Mouse (Mus musculus) frontal cortex, adult (tissue): ENCODE measurements around the gene Ece1.
"Not testable (repeated sequence)": the region's sequence is repeated elsewhere in the genome, so short reads cannot be mapped to it uniquely, and the experiment has no call there.

Experiments used
- ATAC-seq: cut with Nextera tagmentation; 2 replicates; pipeline ENCODE4 v1.9.2; 2017; ENCODE audit warnings: mild to moderate bottlenecking, moderate library complexity, mixed read lengths; ENCODE audit not compliant: low TSS enrichment

Gene Ece1

DNA sequence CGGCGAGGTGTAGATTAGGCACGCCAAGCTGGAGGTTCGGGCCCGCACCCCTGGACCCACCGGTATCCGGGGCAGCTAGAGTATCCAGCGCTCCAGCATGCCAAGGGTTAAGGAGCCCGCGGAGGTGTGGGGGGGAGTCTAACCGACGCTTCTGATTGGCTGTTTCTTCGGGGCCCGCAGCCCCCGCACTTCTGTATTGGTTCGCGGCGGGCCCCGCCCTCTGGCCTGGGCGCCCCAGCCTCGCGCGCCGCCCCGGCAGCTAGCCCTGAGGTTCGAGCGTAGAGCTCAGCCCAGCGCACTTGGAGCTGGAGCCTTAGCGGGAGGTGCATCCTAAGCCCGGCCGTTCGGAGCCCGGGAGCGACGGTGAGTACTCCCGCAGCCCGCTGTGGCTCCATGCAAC, at the start of gene Ece1:
TSS of gene Ece1 (plus strand) at position 219 of the 400 bp plus-strand sequence.
- peak; percentile 64 for ATAC-seq

DNA sequence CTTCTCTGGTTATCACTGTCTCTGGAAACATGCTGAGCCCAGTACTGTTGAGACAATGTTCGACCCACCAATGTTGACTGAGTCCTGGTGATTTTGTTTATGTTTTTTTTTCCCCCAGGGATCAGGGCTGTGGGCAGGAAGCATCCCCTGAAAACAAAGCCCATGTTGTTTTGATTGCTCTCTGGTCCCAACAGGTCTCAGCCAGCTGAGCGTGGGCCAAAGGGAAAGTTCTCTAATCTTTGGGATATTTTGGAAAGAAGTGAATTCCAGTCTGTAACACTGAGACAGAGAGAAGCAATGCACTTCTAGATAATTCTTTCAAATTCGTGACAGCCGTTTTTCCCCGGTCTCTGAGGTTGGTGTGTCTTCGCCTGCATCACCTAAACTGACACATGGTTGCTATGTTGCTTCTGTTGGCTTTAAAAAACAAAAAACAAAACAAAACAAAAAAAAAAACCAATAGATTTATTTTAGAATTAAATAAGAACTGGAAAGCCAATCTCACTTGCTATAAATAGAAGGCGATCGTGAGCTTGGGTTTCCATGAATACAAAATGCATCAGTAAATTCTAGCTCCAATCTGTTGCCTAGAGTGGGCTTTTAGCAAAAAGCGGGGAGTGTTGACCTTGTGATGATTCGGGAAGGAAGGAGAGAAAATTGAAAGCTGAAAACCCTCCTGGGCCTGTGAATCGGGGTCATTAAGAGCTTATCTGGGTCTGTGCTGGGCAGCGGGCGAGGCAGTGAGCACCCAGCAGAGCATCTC, 48.9 kb upstream of the Ece1 start:
- ATAC-seq = no peak

DNA sequence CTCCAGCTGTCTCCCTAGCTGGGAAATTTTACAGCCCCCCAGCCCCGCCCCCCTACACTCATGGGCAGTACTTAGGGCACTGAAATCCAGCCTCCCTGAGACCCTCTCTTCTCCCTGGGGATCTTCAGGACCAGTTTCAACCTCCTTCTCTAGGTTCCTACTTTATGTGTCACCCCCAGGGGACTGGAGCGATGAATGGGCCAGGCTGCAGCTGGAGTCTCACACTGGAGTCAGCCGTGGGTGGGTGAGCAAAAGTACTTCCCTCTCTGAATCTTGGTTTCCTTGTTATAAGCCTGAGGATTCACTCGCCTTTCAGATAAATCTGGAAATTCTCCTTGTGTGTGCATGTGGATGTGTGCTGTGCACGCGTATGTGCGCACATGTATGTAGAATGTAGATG, 47.9 kb upstream of the Ece1 start:
- peak; percentile 47; the same call in 1 of the 2 replicates for ATAC-seq

DNA sequence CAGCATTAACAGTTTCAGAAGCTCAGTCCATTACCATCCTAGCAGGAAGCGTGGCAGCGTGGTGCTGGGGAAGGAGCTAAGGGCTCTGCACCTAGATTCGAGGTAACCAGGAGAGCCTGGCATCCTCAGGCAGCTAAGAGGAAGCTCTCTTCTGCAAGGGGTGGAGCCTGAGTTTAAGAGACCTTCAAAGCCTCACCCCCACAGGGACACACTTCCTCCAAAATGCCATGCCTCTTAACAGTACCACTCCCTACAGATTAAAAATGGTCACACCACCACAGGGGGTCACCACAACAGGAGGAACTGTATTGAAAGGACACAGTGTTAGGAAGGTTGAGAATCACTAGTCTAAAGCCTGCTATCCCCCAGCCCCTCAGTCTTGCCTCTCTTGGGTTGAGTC, 46.6 kb upstream of the Ece1 start:
- ATAC-seq = no peak

DNA sequence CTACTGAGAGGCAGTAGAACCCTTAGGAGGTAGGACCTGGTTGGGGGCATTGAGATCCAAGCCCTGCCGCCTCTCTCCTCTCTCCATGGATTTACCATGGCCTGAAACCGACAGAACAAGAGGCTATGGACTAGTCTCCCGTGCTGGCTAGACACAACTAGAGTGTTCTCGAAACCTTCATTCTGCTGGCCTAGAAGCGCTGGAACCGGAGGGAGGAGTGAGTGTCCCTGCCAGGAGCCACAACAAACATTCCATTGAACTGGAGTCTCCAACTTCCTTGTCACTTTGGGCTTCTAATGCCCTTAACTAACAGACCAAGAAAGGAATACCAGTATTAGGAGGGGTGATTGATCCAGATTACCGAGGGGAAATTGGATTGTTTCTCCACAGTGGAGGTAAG, 45.8 kb upstream of the Ece1 start:
- no peak for ATAC-seq

DNA sequence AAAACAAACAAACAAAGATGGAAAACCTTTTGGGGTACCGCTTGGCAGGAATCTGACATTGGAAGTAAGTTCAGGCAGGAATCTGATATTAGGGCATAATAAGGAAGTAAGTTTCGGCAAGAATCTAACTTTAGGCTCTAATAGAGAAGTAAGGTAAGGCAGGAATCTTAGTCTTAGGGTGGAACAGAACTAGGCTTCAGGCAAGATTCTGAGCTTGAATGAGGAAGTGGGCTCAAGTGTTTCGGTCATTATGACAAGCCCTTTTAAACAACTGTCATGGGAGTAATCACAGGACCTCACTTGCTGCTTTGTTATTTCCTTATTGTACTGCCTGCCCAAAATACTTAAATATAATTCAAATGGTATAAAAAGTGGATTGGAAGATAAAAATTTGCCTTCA, 43.7 kb upstream of the Ece1 start:
- ATAC-seq = no peak

DNA sequence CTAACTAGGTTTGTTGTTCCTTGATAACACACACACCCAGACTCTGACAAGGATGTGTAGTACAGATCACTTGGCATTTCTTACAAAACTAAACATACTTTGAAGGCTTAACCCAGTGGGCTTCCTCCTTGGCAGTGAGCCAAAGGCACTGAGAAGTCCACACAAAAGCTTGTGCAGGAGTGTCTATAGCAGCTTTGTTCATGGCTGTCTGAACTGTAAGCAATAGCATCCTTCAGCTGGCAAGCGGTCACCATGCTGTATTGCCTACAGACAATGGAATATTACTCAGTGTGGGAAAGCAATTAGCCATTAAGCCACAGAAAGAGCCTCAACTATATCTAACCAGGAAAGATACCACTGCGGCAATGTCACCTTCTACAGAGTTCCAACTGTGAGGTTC, 42.5 kb upstream of the Ece1 start:
- no peak for ATAC-seq

DNA sequence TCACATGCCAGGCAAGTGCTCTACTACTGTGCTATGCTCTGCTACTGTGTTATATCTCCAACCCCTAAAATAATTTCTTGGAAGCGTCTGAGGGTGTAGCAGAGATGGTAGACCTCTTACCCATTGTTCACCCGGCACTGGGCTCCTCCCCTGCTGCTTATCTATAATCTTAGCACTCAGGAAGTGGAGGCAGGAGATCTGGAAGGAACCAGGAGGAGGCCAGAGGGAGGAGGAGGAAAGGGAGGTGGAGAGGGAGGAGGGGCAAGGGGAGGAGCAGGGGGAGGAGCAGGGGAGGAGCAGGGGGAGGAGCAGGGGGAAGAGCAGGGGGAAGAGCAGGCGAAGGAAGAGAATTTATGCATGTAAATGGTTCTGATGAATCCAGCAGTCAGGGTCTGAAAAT, 41.3 kb upstream of the Ece1 start:
- no peak for ATAC-seq

DNA sequence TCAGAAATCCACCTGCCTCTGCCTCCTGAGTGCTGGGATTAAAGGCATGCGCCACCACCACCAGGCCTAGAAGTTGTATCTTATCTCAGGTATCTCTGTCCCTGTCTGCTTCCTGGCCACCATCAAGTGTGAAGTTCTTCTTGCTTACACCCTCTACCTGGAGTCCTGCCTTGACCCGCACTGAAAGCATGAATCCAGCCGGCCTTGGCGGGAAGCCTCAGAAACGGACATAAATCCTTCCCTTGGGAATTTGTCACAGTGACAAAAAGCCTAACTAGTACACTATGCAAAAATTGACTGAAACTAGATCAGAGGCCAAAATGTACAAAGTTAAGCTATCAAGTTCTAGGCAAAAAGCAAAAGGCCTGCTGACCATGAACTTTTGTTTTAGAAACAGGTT, 39.5 kb upstream of the Ece1 start:
- ATAC-seq = no peak

DNA sequence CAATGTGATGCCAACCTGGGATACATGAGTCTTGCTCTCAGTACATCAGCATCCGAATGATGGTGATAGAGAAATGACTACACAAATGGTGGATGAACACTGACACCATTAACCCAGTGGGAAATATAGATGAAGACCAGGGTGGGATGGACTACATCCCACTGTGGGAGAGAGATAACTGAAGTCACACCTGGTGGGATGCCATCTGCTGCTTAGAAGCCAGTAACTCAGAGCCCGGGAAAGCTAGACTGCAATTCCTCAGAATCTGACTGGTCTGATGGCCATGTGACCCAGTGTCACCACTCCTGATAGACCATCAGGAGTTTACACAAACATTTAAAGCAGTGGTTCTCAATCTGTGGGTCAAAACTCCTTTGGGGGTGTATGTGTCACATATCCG, 38.5 kb upstream of the Ece1 start:
- no peak for ATAC-seq

DNA sequence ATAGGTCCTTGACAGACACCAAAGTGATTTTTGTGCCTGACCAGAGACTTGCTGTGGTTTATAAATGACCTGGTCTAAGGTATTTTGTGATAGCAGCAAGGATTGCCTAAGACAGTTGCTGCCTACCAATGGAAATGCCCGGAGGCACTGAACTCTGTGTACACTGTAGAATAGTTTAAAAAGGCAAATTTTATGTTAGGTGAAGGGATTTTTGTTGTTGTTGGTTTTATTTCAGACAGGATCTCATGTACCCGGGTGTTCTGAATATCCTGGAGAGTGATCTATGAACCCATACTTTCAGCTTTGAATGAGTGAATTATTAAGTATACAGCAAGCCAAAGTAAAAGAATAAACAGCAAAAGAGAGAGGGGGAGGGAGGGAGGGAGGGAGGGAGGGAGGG, 37.2 kb upstream of the Ece1 start:
- ATAC-seq = no peak

DNA sequence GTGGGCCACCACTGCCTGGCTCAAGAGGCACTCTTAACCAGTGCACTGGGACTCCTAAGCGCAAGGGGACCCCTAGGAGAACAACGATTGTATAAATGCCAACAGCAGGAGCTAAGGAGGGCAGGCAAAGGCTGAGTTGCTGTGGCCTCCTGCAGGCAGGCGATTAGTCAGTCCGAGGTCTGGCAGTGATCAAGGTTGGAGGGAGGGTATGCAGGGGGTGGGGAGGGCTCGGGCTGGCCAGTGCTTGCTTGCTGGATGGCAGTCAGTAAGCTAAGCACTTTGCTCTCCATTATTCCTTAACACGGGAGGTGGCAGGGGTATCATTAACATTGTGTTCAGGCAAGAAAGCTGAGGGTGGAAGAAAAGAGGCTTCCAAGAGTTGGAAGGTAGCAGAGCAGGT, 31.7 kb upstream of the Ece1 start:
- ATAC-seq = no peak

DNA sequence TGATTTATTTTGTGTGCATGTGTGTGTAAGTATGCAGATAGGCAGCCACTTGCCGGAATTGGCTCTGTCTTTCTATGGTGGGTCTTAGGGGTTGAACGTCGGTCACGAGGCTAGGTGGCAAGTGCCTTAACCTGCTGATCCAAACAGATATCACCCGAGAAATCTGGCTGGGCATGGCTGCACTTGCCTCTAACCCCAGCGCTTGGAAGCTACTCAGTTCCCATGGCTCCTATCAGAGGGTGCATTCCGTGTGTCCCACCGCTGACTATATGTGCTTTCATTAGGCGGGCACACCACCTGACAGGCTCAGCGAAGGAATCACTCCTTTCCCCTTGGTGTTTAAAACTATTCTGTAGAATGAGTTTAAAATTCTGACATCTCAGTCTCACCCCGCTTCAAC, 30.4 kb upstream of the Ece1 start:
- ATAC-seq = no peak

DNA sequence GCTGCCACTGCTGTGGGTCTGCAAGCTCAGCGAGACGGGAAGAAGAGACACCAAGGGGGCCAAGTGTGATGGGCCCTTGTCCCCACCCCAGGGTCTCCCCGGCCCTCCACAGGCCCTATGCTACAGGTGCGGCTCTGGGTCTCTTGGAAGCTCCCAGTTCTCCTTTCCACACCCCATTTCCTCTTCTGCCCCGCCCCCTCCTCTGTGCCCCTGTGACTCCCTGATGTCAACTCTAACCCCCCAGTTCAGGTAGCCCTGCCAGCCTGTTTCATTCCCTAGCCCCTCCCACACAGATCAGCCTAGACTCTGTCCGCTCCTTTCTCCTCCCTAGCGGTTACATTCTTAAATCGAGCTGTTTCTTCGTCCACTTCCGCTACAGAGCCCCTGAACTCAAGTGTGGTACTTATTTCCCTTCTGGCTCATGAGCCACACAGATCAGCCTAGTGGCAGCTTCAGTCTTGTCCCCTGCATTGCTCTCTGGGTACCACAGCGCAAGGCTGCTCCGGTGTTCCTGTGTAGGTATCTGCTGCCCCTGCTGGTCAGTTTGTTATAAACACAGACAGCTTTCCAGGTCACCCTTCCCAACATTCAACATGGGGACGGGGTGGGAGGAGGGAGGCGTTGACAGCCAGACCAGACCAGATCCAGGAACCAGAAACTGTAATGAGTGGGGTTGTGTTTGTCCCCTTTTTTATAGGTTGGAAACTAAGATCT, 26.3 kb upstream of the Ece1 start:
- ATAC-seq = peak; percentile 98

DNA sequence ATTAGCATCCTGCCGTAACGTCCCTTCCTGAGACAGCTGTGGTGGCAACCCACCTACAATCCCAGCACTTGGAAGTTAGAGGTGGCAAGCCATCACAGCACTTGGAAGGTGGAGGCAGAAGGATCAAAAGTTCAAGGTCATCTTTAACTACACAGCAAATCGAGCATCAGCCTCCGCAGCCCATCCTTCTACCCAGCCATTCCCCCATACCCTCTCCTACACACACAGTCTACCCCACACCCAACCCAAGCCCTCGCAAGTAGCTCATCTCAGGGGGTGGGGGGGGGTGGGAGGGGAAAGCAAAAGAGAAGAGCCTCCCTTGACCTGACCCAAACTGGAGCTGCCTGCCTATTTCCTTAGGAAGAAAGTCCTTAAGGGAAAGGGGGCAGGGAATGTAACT, 25.3 kb upstream of the Ece1 start:
- no peak for ATAC-seq

DNA sequence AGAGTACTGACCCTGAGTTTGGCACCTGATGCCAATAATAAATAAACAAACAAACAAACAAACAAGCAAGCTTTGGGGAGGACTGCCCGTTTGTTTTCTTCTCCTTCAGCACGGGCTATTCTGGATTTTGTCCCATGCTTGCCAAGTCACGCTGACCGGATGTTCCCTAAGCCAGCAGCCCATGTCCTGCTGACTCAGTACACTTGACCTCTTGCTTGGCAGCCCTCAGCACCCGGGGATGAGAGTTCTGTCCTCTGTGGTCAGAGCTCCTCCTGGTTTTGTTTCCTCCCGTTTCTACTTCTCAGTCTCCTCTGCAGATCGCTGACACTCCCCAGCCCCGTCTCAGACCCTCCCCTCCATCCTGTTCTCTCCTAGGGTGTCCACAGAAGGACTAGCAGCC, 24.2 kb upstream of the Ece1 start:
- ATAC-seq = no peak

DNA sequence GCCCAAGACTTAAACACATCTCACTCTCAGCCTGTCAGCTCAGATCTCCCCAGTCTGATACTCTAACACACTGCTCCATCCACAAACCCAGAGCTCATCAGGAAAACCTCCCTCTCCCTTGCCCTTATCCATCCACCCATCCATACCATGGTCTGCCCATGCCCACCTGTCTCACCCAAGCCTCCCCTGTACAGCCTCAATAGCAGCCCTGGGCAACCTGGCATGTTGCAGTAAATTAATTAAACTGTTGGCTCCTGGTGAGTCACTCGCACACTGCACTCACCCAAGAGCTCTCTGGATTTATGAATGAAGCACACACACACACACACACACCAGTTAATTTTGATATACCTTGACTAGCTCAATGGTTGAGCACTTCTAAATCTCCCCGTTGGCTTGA, 23.2 kb upstream of the Ece1 start:
- ATAC-seq = no peak

DNA sequence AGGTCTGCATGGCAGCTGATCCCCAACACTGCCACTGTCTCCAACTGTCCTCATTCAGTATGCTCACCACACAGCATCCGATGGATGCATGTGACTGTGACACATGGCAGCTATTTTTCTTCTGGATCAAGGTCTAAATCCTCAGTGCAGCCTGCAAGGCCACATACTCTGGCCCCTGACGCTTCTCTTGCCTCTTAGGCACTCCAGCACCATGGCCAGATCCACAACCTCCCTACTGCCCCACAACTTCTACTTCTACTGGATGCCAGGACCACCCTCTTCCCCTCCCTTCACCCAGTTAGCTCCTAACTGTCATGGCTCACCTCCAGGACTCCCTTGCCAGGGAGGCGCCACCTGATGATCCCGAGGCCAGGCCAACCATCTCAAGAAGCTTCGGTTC, 22.6 kb upstream of the Ece1 start:
- no peak for ATAC-seq

DNA sequence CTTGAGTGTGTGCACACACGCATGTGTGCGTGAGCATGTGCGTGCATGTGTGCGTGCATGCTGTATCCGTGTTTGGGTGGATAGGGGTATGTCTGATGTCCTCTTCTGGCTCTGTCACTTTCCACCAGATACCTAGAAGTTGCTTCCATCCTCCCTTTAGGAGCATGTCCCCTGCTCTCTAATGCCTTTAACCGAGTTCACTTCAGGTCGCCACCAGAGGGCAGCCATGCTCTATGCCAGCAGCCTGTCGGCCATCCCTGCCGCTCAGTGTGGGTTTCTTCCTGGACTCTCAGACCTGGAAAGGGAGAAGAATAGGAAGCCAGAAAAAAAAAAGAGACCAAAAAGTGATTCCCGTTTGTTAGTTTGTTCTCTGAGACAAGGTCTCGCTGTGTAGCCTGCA, 17.4 kb upstream of the Ece1 start:
- ATAC-seq = peak; percentile 73; the same call in 1 of the 2 replicates

DNA sequence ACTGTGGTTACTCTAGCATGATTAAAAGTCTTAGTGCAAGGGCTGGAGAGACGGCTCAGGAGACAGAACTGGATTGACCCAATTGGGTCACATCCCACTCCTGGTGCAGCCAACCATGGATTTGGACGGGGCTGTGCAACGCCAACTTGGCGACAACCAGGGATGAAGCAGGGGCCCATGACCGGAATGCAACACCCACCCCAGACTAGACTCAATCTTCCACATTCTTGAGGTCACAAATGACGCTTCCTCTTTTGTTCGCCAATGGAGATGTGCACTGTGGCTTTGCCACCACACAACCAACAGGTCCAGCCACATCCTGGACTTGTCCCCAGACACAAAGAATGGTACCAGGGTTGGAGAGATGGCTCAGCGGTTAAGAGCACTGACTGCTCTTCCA, 14.4 kb upstream of the Ece1 start:
- ATAC-seq = not testable (repeated sequence)

DNA sequence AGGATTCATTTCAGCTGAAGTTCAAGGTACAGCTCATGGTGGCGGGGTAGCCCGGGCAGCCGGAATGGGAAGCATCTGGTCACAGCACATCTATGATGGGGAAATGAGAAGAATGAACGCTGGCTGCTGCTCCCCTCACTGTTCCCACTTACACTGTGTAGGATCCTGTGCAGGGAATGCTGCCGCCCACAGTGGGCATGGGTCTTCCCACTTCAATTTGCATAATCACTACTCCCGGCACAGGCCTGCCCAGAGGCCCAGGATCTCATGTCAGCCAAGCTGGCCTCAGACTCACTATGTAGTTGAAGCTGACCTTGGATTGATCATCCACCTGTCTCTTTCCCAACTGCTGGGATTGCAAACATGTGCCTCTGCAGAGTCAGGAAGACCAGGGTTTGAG, 11.9 kb upstream of the Ece1 start:
- no peak for ATAC-seq

DNA sequence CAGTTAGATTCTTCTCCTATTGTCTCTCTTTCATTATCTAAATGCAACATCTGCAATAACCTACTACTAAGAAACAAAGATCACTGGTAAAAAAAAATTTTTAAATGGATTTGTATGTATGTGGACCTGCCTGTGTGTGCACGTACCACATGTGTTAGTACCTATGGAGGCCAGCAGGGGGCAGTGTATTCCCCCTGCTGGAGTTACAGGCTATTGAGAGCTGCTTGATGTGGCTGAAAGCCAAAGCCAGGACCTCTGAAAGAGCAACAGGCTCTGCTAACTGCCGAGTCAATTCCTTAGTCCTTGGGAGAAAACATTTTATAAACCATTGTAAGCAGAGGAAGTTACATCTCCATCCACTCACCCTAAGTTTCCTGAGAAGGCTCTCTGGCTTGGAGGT, 10.6 kb upstream of the Ece1 start:
- no peak for ATAC-seq

DNA sequence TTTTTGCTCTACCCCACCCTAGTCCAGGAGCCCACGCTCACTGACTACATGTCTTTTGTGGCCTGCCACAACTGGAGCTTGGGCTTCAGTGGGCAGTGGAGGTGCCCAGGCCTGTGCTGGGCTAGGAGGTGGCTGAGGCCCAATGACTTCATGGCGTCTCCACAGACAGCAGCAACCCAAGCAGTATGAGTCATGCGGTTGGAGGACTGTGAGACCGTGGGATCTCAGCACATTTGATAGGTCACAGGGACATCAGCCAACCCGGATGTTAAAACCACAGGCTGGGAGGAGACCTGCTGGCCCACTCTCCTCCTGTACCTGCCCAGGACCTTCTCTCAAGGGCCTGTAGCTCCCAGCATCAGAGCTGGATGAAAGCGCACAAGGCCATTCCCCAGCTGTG, 8.2 kb upstream of the Ece1 start:
- no peak for ATAC-seq
